Mouse (Mus musculus): Measurements from ENCODE around the gene St6galnac4. TPM values are rescaled to one million over a fixed set of nuclear protein-coding genes. Genes with fewer than 3 reads are reported as not detected.

Gene St6galnac4
- total and polyA plus RNA-seq, 2 experiments: 0.74 to 2.2 TPM

DNA sequence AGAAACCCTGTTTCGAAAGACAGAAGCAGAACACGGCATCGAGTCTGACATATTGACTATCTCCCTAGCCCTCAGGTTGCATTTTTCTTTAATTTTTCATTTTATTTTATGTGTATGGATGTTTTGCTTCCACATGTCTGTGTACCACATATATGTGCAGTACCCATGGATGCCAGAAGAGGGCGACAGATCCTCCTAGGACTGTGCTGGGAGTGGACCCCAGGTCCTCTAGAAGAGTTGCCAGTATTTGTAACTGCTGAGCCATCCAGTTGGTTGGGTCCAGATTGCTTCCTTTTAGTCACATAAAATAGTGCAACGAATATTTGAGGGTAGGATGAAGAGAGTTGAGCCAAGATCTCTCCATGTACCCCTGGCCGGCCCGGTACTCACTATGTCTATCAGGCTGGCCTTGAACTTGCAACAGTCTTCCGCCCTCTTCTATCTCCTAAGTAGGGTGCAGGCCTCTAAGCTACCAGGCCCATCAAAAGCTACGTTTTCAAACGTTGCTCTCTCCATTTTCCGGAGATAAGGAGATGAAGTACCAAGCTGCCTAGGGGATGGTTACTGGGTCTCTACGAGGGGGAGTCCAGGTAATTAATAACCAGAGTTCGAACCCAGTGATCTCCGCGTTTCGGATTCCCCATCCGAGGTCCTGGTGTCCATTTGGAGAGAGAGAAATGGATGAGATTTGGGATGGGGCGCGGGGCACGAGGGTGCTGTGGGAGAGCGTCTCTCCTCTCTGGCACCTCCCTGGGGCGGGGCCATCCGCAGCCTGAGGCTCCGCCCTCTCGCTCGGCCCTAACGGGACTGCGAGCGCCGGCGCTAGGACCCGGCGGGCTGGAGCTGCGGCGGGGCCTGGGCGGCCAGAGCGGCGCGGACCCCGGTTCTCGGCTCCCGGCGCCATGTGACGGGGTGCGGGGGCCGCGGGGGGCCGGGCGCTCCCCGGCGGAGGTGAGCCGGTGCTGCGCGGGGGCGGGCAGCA, 19.6 kb downstream of the St6galnac4 start:
- no peaks in the 10 kb centered on the region for H3K36me3 ChIP-seq (ENCODE audit: control insufficient read depth, insufficient read depth, low read length)
- whole genome bisulfite sequencing: 14% methylated on average over 54 of the region's 55 CpGs
- TF ChIP-seq POLR2A (IDR thresholded peaks at IDR 0.05; ENCODE audit: extremely low read depth, insufficient read depth, low read length): 0 out of 2 replicates have a peak, but pooled peaks have one; percentile 8
- peak; percentile 58 for TF ChIP-seq CTCF (IDR thresholded peaks at IDR 0.05; ENCODE audit: low read depth, low read length)
- peak overlapping the region; percentile 79 for H3K4me3 ChIP-seq (ENCODE audit: insufficient read depth, low read depth, low read length)
- DNase-seq (ENCODE audit: extremely low read depth, low read depth, low spot score): peak; percentile 49
- H3K4me1 ChIP-seq (ENCODE audit: control insufficient read depth, insufficient read depth, low read length): peaks cover 16% of the 10 kb centered on the region
- peak overlapping the region; percentile 85 for H3K9ac ChIP-seq (ENCODE audit: low read depth, low read length)
- H3K79me2 ChIP-seq (ENCODE audit: control insufficient read depth, insufficient read depth, low read length): no peaks in the 10 kb centered on the region; the same call in 1 of the 2 replicates
- H3K27me3 ChIP-seq (ENCODE audit: control insufficient read depth, insufficient read depth, low read length): no peaks in the 10 kb centered on the region
- no peak overlapping the region for H3K27ac ChIP-seq (replicated peaks; ENCODE audit: insufficient read depth, low read depth, low read length)

DNA sequence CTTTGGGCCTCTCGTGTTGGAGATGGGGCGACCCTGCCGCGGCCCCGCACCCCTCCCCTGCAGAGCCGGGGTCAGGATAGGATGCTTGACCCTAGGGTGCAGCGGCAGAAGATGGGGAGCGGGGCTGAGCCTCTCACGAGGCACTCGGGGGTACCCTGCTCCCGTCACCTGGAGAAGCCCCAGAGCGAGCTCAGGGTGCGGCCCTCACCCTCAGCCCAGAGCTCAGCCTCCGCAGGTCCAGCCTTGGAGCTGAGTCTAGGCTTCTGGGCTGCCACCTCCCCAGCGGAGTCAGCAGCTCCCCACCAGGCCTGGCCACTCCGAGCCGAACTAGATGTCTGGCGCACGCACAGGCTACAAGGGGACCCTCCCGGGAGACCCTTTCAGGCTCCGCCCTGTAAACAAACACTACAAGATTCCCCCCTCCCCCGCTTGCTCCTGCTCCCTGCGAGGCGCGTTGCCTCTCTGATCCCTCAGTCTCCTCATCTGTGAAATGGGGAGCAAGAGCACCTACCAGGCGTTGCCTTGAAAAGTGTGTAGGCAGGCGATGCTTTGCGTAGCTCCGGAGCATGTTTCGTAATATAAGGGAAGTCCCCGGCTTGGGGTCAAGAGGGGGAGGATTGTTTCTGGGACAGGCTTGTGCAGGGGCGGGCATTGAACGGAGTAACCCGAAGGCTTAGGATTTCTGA, 20.5 kb downstream of the St6galnac4 start:
- Histone ChIP-seq H3K9ac (ENCODE audit: low read depth, low read length) (peak overlapping the region; percentile 85), H3K27ac (replicated peaks; ENCODE audit: insufficient read depth, low read depth, low read length) (peak overlapping the region; percentile 26), H3K27me3 (ENCODE audit: control insufficient read depth, insufficient read depth, low read length) (no peaks in the 10 kb centered on the region), H3K79me2 (ENCODE audit: control insufficient read depth, insufficient read depth, low read length) (no peaks in the 10 kb centered on the region; the same call in 1 of the 2 replicates), H3K36me3 (ENCODE audit: control insufficient read depth, insufficient read depth, low read length) (no peaks in the 10 kb centered on the region), H3K4me1 (ENCODE audit: control insufficient read depth, insufficient read depth, low read length) (peaks cover 16% of the 10 kb centered on the region), H3K4me3 (ENCODE audit: insufficient read depth, low read depth, low read length) (peak overlapping the region; percentile 79)
- TF ChIP-seq POLR2A (IDR thresholded peaks at IDR 0.05; ENCODE audit: extremely low read depth, insufficient read depth, low read length): no peak
- no peak for TF ChIP-seq CTCF (IDR thresholded peaks at IDR 0.05; ENCODE audit: low read depth, low read length)
- DNase-seq (ENCODE audit: extremely low read depth, low read depth, low spot score): peak; percentile 64
- 4% methylated on average over 34 of the region's 34 CpGs for WGBS

DNA sequence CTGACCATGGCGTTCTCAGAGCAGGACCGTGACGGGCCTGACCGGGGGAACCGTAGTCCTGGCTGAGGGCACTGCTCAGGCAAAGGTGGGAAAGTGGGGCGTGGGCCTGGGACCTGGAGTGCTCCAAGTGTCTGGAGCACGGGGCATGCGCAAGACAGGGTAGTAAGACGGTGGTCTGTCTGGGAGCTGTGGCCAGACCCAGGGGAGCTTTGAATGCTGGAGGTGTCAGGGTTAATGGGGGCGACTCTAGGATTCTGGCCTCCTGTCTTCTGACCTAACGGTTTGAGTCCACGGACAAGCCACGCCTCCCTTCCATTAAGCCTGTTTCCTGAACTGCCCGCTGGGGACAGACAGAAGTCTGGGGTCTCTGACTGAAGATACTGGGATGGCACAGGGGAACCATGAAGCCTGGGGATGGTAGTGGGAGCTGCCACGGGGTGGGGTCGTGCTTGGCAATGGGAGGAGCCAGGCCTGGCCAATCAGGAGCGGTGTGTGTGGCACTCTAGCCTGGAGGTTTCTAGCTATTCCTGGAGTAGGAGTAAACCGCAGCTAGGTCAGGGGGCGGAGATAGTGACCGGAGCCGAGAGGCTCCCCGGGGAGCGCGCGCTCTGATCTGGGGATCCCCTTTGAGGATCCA, 21.4 kb downstream of the St6galnac4 start:
- no peaks in the 10 kb centered on the region for H3K27me3 ChIP-seq (ENCODE audit: control insufficient read depth, insufficient read depth, low read length)
- 2% methylated on average over 25 of the region's 25 CpGs for WGBS
- H3K27ac ChIP-seq (replicated peaks; ENCODE audit: insufficient read depth, low read depth, low read length): peak overlapping the region; percentile 88
- no peaks in the 10 kb centered on the region for H3K36me3 ChIP-seq (ENCODE audit: control insufficient read depth, insufficient read depth, low read length)
- H3K9ac ChIP-seq (ENCODE audit: low read depth, low read length): peak overlapping the region; percentile 63
- peaks cover 16% of the 10 kb centered on the region for H3K4me1 ChIP-seq (ENCODE audit: control insufficient read depth, insufficient read depth, low read length)
- H3K79me2 ChIP-seq (ENCODE audit: control insufficient read depth, insufficient read depth, low read length): no peaks in the 10 kb centered on the region; the same call in 1 of the 2 replicates
- H3K4me3 ChIP-seq (ENCODE audit: insufficient read depth, low read depth, low read length): peak overlapping the region; percentile 37
- TF ChIP-seq POLR2A (IDR thresholded peaks at IDR 0.05; ENCODE audit: extremely low read depth, insufficient read depth, low read length) (0 out of 2 replicates have a peak, but pooled peaks have one; percentile 15), CTCF (IDR thresholded peaks at IDR 0.05; ENCODE audit: low read depth, low read length) (no peak)
- DNase-seq (ENCODE audit: extremely low read depth, low read depth, low spot score): peak; percentile 88

DNA sequence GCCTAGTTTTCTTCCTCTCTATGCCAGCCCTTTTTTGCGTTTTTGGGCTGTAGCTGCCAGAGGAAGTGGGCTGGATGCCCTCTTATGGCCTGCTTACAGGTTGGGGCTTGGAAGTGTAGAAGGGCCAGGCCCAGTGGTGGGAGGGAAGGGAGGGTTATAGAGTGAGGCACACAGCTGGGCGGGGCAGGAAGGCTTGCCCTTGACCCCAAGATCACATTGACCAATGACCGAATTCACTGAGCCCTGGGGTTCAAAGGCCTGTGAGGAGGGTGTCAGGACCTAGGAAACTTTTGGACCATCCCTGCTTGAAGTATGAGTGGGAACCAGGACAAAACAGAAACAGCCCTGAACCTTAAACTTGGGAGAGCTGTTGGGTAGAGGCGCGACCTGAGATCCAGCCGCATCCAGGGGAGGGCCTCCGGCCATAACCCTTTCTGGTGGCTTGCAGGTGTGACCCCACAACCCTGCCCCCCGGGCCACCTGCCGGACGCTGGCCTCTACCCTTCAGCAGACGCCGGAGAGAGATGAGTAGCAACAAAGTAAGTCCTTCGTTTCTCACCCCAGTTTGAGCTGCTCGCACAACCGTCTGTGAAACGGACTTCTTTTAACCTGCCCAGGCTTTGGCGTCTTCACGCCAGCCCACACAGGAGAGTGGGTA, 22.0 kb downstream of the St6galnac4 start:
- WGBS: 28% methylated on average over 18 of the region's 18 CpGs
- peak; percentile 95 for DNase-seq (ENCODE audit: extremely low read depth, low read depth, low spot score)
- TF ChIP-seq POLR2A (IDR thresholded peaks at IDR 0.05; ENCODE audit: extremely low read depth, insufficient read depth, low read length) (no peak), CTCF (IDR thresholded peaks at IDR 0.05; ENCODE audit: low read depth, low read length) (no peak)
- Histone ChIP-seq H3K9ac (ENCODE audit: low read depth, low read length) (peak overlapping the region; percentile 63), H3K27me3 (ENCODE audit: control insufficient read depth, insufficient read depth, low read length) (no peaks in the 10 kb centered on the region), H3K79me2 (ENCODE audit: control insufficient read depth, insufficient read depth, low read length) (no peaks in the 10 kb centered on the region; the same call in 1 of the 2 replicates), H3K4me3 (ENCODE audit: insufficient read depth, low read depth, low read length) (peak overlapping the region; percentile 66), H3K4me1 (ENCODE audit: control insufficient read depth, insufficient read depth, low read length) (peaks cover 16% of the 10 kb centered on the region), H3K36me3 (ENCODE audit: control insufficient read depth, insufficient read depth, low read length) (no peaks in the 10 kb centered on the region), H3K27ac (replicated peaks; ENCODE audit: insufficient read depth, low read depth, low read length) (peak overlapping the region; percentile 88)

DNA sequence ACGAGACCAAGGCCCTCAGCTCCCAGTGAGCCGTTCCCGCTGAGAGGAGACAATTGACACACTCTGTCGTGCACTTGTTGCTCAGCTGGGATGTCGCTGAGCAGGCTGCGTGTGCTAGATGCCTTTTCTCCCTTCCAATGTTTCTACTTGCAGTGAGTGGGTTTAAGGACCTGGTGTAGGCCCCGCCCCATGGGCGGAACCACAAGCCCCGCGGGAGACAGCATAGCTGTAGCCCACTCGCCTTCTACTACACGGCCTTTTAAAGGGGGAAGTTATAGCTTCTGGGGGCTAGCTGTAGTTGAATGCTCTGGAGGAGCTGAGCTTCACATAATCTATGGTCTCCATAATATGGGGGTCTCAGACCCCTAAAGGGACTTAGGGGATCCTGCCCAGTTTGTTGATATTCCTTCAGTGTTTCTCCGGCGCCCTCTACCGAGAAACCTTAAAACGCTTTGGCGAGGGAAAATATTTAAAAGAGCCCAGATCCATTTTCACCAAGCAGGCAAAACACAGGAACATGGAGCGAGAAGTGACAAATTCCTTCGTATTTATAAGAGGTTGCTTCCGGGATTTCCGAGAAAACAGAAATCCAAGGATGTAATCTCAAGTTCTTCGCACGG, 23.8 kb downstream of the St6galnac4 start:
- Histone ChIP-seq H3K4me1 (ENCODE audit: control insufficient read depth, insufficient read depth, low read length) (peaks cover 16% of the 10 kb centered on the region), H3K79me2 (ENCODE audit: control insufficient read depth, insufficient read depth, low read length) (no peaks in the 10 kb centered on the region; the same call in 1 of the 2 replicates), H3K9ac (ENCODE audit: low read depth, low read length) (peak overlapping the region; percentile 48), H3K27ac (replicated peaks; ENCODE audit: insufficient read depth, low read depth, low read length) (peak overlapping the region; percentile 57), H3K4me3 (ENCODE audit: insufficient read depth, low read depth, low read length) (peak overlapping the region; percentile 21), H3K36me3 (ENCODE audit: control insufficient read depth, insufficient read depth, low read length) (peaks cover 5% of the 10 kb centered on the region; the same call in 1 of the 2 replicates), H3K27me3 (ENCODE audit: control insufficient read depth, insufficient read depth, low read length) (no peaks in the 10 kb centered on the region)
- WGBS: 13% methylated on average over 23 of the region's 23 CpGs
- TF ChIP-seq POLR2A (IDR thresholded peaks at IDR 0.05; ENCODE audit: extremely low read depth, insufficient read depth, low read length): 0 out of 2 replicates have a peak, but pooled peaks have one; percentile 15
- no peak for TF ChIP-seq CTCF (IDR thresholded peaks at IDR 0.05; ENCODE audit: low read depth, low read length)
- DNase-seq (ENCODE audit: extremely low read depth, low read depth, low spot score): peak; percentile 49
